Mouse (Mus musculus) heart, postnatal 14 days (tissue): ENCODE measurements around the gene Mrpl10. TPM values are rescaled to one million over a fixed set of nuclear protein-coding genes. Genes with fewer than 3 reads are reported as not detected.

Source experiments
- DNase-seq, 2 experiments: peaks; one replicate each; pipeline ENCODE4 v3.0.0; 2021 to 2022
- intact Hi-C: fragments of 180-260 bp; cut with DNase I; formaldehyde crosslinking; loops from one replicate; pipeline ENCODE4 v1.15.1; 2025
- total RNA-seq, 2 experiments: library from RNA; stranded (reverse); gene quantifications; 2 replicates each; pipeline ENCODE4 v1.2.3; 2021

Gene Mrpl10
- total RNA-seq, 2 experiments from 2014 or later = 79.9 to 88.0 TPM

DNA sequence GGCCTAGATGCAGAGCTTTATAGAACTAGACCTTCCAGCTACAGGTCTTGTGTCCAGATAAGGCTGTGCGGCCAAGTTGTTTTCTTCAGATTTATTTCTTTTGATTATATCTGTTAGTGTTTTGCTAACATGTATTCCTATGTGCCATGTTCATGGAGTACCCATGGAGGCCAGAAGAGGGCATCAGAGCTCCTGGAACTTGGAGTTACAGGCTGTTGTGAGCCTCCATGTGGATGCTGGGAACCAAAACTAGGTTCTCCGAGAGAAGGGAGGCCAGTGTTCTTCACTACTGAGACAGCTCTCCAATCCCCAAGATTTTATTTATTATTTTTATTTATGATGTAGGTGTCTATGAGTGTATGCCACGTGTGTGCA, 22.5 kb downstream of the Mrpl10 start:
- intact Hi-C loops = no loop called here
- DNase-seq = no peak

DNA sequence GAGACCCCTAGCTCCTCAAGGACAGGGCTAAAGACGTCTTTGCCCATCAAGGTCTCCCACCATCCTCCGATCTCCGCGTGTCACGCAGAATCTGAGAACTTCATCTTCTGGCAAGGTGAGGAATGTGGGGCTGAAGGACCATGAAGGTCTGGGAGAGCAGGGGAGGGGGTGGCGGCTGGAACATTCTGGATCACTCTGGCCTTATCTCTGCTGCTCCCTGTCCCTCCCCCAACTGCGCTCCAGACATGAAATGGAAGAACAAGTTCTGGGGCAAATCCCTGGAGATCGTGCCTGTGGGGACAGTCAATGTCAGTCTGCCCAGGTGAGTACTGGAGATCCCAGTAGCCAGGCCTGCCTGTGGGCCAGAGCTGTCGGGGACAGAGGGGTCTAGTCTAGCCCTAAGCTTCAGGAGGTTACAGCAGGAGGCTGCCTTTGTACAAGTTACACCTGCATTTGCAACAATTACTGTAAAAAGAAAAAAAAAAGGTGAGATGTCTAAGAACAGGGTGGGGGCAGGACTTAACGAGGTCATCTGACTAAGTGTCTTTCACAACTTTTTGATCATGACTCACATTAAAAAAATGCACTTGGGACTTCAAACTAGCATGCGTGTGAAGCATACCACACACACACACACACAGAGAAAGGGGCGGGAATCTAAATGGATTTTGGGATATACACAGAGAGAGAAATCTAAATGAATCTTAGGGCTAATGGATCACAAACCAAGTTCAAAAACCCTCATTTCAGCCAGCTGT, 24.4 kb downstream of the Mrpl10 start:
- intact Hi-C loops = no loop called here
- DNase-seq = no peak

GRCm38 (mm10) chr11:97066656-97067360, 25.4 kb downstream of the Mrpl10 start:
- intact Hi-C loops = no loop called here
- no peak for DNase-seq

- no peak for DNase-seq
- intact Hi-C loops = no loop called here
Observed at GRCm38 (mm10) chr11:97069333-97069732, 28.0 kb downstream of the Mrpl10 start.

GRCm38 (mm10) chr11:97069770-97070169, 28.4 kb downstream of the Mrpl10 start:
- intact Hi-C loops = loop anchor here (10.0 kb wide), 1 partner anchor 255 kb away; no protein-coding TSS in a partner anchor
- DNase-seq = no peak

DNA sequence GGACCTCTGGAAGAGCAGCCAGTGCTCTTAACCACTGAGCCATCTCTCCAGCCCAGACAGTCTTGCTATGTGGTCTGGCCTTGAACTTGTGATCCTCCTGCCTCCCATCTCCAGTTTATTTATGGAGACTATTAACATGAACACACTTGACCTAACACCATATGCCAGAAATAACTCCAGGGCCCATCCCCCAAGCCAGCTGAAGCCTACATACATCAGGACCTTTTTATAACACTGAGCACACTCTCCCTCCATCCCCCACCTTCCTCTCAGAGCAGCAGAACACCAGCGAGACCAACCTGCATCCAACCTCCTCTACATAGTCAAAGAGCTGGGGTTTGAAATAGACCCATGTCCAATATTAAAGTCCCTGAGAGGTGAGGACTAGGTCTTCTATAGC, 29.8 kb downstream of the Mrpl10 start:
- peak in 1 of 2 experiments; percentile 21 for DNase-seq
- intact Hi-C loops = loop anchor here (10.0 kb wide), 1 partner anchor 254 kb away; no protein-coding TSS in a partner anchor

GRCm38 (mm10) chr11:97072533-97072932, 31.2 kb downstream of the Mrpl10 start:
- intact Hi-C loops = loop anchor here (2.0 to 10.0 kb wide), 3 partner anchors 74 to 252 kb away; no protein-coding TSS in a partner anchor
- DNase-seq = peak; percentile 32 to 55

DNA sequence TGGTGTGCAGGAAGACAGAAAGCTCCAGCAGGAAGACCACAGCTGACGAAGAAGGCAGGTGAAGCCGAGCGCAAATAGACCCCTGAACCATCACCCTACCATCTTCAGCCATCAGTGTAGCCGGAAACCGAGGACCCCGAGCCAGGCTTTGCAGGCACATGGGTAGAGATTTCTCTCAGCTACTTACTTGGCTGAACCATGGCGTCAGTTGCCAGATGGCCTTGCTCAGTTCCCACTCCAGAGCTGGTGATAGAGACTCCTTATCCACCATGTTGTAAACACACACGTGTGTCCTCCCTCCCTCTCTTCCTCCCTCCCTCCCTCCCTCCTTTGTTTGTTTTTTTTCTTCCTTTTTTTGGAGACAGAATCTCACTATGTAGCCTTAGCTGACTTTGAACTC, 32.9 kb downstream of the Mrpl10 start:
- DNase-seq = no peak
- intact Hi-C loops = loop anchor here (10.0 kb wide), 1 partner anchor 251 kb away; no protein-coding TSS in a partner anchor

DNA sequence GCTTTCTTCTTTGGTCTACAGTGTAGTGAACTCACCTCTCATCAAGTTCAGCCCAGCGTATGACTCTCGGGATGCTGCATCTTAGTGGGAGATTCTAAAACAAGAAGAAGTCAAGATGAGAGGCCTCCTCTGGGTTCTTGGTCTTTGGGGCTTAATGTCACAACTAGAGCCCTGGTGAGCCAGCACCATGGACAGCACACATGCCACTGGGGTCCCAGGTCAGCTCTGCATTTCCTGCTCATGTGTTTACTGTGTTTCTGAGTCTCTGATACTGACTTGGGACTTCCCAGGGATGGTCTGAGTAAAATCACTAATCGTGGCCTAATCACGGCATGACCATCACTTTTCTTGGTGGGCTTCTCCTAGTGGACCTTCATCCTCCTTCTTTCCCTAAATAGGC, 37.4 kb downstream of the Mrpl10 start:
- intact Hi-C loops = loop anchor here (10.0 kb wide), 1 partner anchor 246 kb away; no protein-coding TSS in a partner anchor
- DNase-seq = peak in 1 of 2 experiments; percentile 40

GRCm38 (mm10) chr11:97080291-97080690, 38.9 kb downstream of the Mrpl10 start:
- DNase-seq = no peak
- intact Hi-C loops = no loop called here

DNA sequence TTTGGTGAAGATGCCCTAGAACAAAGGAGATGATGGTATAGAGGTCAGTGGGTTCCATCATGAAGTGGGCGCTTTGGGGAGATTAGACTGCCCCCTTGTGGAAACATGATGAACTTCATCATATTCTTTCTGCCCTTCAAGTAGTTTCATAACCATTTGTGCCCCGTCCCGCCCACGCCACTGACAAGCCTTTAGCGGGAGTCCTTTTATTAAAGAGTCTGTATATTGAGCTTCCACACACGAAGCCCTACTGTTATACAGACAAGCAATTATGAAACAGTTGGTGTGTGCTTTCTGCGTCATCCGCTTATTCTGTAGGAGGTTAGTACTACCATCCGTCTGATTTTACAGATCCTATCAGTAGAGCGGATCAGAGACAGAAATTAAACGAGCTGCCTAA, 41.6 kb downstream of the Mrpl10 start:
- intact Hi-C loops = no loop called here
- DNase-seq = peak; percentile 39 to 57

GRCm38 (mm10) chr11:97083401-97084140, 42.2 kb downstream of the Mrpl10 start:
- DNase-seq = no peak
- intact Hi-C loops = no loop called here

- intact Hi-C loops = no loop called here
- DNase-seq = no peak
Observed at GRCm38 (mm10) chr11:97084821-97085505, 43.6 kb downstream of the Mrpl10 start.

GRCm38 (mm10) chr11:97086365-97086764, 45.0 kb downstream of the Mrpl10 start:
- no peak for DNase-seq
- intact Hi-C loops = no loop called here

DNA sequence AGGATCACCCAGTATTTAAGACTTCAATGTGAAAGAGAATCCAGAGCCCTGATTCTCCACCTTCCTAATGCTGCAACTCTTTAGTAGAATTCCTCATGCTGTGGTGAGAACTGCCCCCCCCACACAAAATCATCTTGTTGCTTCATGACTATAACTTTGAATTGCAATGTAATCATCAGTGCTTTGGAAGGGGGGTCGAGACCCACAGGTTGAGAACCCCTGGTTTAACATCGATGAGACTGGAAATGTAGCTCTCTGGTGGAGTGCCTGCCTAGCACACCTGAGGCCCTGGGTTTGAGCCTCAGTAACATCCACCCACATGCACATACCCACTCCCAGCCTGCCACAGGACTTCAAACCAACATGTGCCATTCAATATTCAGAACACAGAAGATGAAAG, 53.2 kb downstream of the Mrpl10 start:
- no peak for DNase-seq
- intact Hi-C loops = no loop called here

DNA sequence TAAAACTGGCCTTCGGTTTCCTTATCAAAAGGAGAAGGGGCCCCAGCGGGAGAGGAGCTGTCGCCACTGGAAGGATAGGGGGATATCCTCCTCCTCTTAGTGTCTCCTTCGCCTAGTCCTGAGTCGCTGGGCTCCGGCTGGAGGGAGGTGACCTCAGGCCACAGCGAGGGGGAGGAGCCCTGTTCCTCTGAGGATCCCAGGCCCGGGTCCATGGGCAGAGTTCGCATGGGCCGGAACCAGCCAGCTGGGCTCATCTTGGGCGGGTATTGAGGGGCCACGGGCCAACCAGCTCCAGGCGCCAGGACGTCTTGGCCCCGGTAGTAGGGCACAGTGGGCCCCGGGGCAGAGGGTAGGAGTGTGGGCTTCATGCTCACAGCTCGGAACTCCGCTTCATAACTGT, 57.4 kb downstream of the Mrpl10 start:
- DNase-seq = peak; percentile 51 to 56
- intact Hi-C loops = loop anchor here (2.0 kb wide), 1 partner anchor 76 kb away; no protein-coding TSS in a partner anchor
